Mouse (Mus musculus) forebrain, embryonic 11.5 days (tissue): ENCODE measurements around the gene Fads3. TPM values are rescaled to one million over a fixed set of nuclear protein-coding genes. Genes with fewer than 3 reads are reported as not detected.

Experiments
- ATAC-seq: fragments of 200-750 bp; cut with Nextera tagmentation; replicated peaks from 2 replicates; pipeline ENCODE4 v1.8.0; 2017; ENCODE audit warnings: moderate TSS enrichment; ENCODE audit not compliant: low FRiP score
- DNase-seq: peaks from one replicate; pipeline ENCODE4 v3.0.0-alpha.2; 2017; ENCODE audit warnings: low spot score
- H3K27ac ChIP-seq: fragments of 300-500 bp; sonication (generic); 2 replicates; pipeline ENCODE4 v1.5.1; 2014; ENCODE audit warnings: low read depth, low read length
- H3K27me3 ChIP-seq: fragments of 300-500 bp; sonication (generic); 2 replicates; pipeline ENCODE4 v1.6.1; 2014; ENCODE audit warnings: mild to moderate bottlenecking, low read length, mixed read lengths; ENCODE audit not compliant: control insufficient read depth, insufficient read depth
- H3K36me3 ChIP-seq: fragments of 300-500 bp; sonication (generic); 2 replicates; pipeline ENCODE4 v1.6.1; 2014; ENCODE audit warnings: mild to moderate bottlenecking, low read length, moderate library complexity, mixed read lengths; ENCODE audit not compliant: control insufficient read depth, insufficient read depth
- H3K4me1 ChIP-seq: fragments of 300-500 bp; sonication (generic); replicated peaks from 2 replicates; pipeline ENCODE4 v1.6.1; 2014; ENCODE audit warnings: low read length, mixed read lengths; ENCODE audit not compliant: control insufficient read depth, insufficient read depth
- H3K4me2 ChIP-seq: fragments of 300-500 bp; sonication (generic); 2 replicates; pipeline ENCODE4 v1.6.1; 2014; ENCODE audit warnings: low read depth, mild to moderate bottlenecking, low read length, moderate library complexity, mixed read lengths; ENCODE audit not compliant: severe bottlenecking
- H3K4me3 ChIP-seq: fragments of 300-500 bp; sonication (generic); 2 replicates; pipeline ENCODE4 v1.5.1; 2014; ENCODE audit warnings: low read depth, low read length
- H3K9ac ChIP-seq: fragments of 300-500 bp; sonication (generic); 2 replicates; pipeline ENCODE4 v1.6.1; 2014; ENCODE audit warnings: low read length
- H3K9me3 ChIP-seq: fragments of 300-500 bp; sonication (generic); 2 replicates; pipeline ENCODE4 v1.6.1; 2016; ENCODE audit warnings: low read length, mixed read lengths; ENCODE audit not compliant: control insufficient read depth
- WGBS: fragments of 180-500 bp; shearing (Covaris S2); extraction: QIAGEN DNeasy Blood & Tissue Kit; methylation state at CpG from one replicate; pipeline ENCODE4 v1.1.7; 2014; 5-methylcytosine and 5-hydroxymethylcytosine counted together
- polyA plus RNA-seq: library from polyadenylated mRNA; unstranded; fragments of >200 nt; fragmentation: Nextera tagmentation; extraction: Ambion mirVana; gene quantifications from 2 replicates; pipeline ENCODE4 v1.2.1, GENCODE M21; 2014

Fads3 gene
- polyA plus RNA-seq, 1 experiment from 2014 or later, result 6.1 TPM

- no peak for ATAC-seq
- Histone ChIP-seq H3K9ac (no peak overlapping the region), H3K9me3 (no peaks in the 10 kb centered on the region), H3K4me3 (no peak overlapping the region), H3K36me3 (peaks cover 16% of the 10 kb centered on the region), H3K4me1 (no peaks in the 10 kb centered on the region), H3K4me2 (no peak overlapping the region), H3K27ac (no peak overlapping the region), H3K27me3 (no peaks in the 10 kb centered on the region; the same call in 1 of the 2 replicates)
- WGBS, result 58% methylated on average over 9 of the region's 9 CpGs
- DNase-seq, result no peak
Observed at GRCm38 (mm10) chr19:10058876-10059427, 17.6 kb downstream of the Fads3 start.

GRCm38 (mm10) chr19:10059911-10060567 lies 18.7 kb downstream of the Fads3 start:
- Histone ChIP-seq H3K9me3 (no peaks in the 10 kb centered on the region), H3K4me1 (no peaks in the 10 kb centered on the region), H3K4me2 (no peak overlapping the region), H3K27ac (no peak overlapping the region), H3K4me3 (no peak overlapping the region), H3K36me3 (peaks cover 26% of the 10 kb centered on the region), H3K9ac (no peak overlapping the region), H3K27me3 (no peaks in the 10 kb centered on the region)
- peak; percentile 71 for DNase-seq
- ATAC-seq, result peak; percentile 71
- 67% methylated on average over 10 of the region's 10 CpGs for WGBS

DNA sequence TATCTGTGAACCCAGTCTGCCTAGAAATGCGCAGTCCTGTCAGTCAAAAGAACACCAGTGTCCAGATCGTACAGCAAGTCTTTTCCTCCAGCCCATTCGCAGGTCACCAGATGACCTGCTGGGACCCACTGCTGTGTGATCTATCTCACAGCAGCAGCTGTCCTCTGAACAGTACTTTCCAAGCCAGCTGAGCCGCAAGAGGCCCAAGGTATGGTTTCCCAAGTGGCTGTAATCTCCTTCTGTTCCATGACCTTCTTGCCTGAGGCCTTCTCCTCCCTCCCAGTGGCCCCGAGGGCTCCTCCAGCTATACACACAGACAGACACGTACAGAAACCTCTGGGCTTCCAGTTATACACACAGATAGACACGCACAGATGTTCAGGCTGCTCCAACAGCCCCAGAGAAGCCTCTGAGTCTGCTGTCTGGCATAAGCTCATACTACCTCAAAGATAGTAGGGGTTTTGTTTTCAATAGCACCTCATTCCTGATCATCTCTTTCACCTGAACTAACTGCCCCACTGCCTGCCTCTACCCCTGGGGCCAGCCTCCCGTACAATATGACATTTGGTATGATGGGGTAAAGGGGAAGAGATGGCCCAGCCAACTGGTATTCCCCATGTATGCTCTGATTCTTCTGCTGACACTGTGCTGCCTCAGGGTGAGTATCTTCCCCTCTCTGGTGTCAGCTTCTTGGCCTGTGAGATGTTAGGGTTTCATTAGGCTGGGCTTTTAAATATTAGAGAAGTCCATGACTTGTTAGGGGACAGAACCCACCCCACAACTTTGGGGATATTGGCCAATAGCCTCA lies 19.6 kb downstream of the Fads3 start:
- H3K9ac ChIP-seq, result no peak overlapping the region
- H3K4me2 ChIP-seq, result no peak overlapping the region
- H3K27ac ChIP-seq, result peak overlapping the region; percentile 27; the same call in 1 of the 2 replicates
- 62% methylated on average over 8 of the region's 8 CpGs for WGBS
- no peaks in the 10 kb centered on the region for H3K4me1 ChIP-seq
- DNase-seq, result no peak
- ATAC-seq, result no peak
- peaks cover 30% of the 10 kb centered on the region for H3K36me3 ChIP-seq
- H3K27me3 ChIP-seq, result no peaks in the 10 kb centered on the region
- no peak overlapping the region for H3K4me3 ChIP-seq
- H3K9me3 ChIP-seq, result no peaks in the 10 kb centered on the region

GRCm38 (mm10) chr19:10061624-10062023 lies 20.3 kb downstream of the Fads3 start:
- Histone ChIP-seq H3K9me3 (no peaks in the 10 kb centered on the region), H3K4me2 (no peak overlapping the region), H3K9ac (no peak overlapping the region), H3K36me3 (peaks cover 34% of the 10 kb centered on the region), H3K27me3 (no peaks in the 10 kb centered on the region), H3K4me1 (no peaks in the 10 kb centered on the region), H3K4me3 (no peak overlapping the region), H3K27ac (no peak overlapping the region)
- 98% methylated on average over 2 of the region's 2 CpGs for WGBS
- DNase-seq (no peak), ATAC-seq (no peak)

DNA sequence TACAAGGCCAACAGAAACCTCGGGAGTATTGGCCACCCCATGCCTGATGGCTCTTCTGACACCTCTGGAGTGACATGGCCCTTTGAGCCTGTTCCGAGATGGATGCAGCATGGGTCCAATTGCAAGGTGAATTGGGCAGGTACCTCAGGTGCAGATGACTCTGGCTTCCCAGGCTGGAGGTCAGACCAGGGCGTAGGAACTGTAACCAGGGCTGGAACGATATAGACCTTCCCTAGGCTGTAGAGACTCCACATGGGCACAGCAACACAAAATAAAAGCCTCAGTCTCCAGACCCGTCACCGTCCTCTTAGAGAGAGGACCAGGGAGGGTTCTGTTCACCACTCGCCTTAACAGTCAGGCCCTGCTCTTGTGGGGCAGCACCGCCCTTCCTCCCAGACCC lies 20.9 kb downstream of the Fads3 start:
- Histone ChIP-seq H3K9me3 (no peaks in the 10 kb centered on the region), H3K9ac (no peak overlapping the region), H3K4me1 (no peaks in the 10 kb centered on the region), H3K4me2 (no peak overlapping the region), H3K27me3 (no peaks in the 10 kb centered on the region), H3K36me3 (peaks cover 34% of the 10 kb centered on the region), H3K4me3 (no peak overlapping the region), H3K27ac (no peak overlapping the region)
- no peak for DNase-seq
- ATAC-seq, result no peak
- 92% methylated on average over 8 of the region's 8 CpGs for WGBS

GRCm38 (mm10) chr19:10062862-10063261 lies 21.5 kb downstream of the Fads3 start:
- Histone ChIP-seq H3K9ac (no peak overlapping the region), H3K27me3 (no peaks in the 10 kb centered on the region), H3K4me2 (no peak overlapping the region), H3K4me1 (no peaks in the 10 kb centered on the region), H3K36me3 (peaks cover 34% of the 10 kb centered on the region), H3K4me3 (no peak overlapping the region), H3K9me3 (no peaks in the 10 kb centered on the region), H3K27ac (no peak overlapping the region)
- ATAC-seq, result no peak
- no peak for DNase-seq
- WGBS, result 89% methylated on average over 5 of the region's 5 CpGs

GRCm38 (mm10) chr19:10064173-10065012 lies 23.0 kb downstream of the Fads3 start:
- Histone ChIP-seq H3K9me3 (no peaks in the 10 kb centered on the region), H3K4me3 (no peak overlapping the region), H3K9ac (no peak overlapping the region), H3K27me3 (no peaks in the 10 kb centered on the region), H3K4me1 (no peaks in the 10 kb centered on the region), H3K27ac (no peak overlapping the region), H3K36me3 (peaks cover 43% of the 10 kb centered on the region), H3K4me2 (no peak overlapping the region)
- DNase-seq (no peak), ATAC-seq (no peak)
- 80% methylated on average over 10 of the region's 10 CpGs for WGBS

DNA sequence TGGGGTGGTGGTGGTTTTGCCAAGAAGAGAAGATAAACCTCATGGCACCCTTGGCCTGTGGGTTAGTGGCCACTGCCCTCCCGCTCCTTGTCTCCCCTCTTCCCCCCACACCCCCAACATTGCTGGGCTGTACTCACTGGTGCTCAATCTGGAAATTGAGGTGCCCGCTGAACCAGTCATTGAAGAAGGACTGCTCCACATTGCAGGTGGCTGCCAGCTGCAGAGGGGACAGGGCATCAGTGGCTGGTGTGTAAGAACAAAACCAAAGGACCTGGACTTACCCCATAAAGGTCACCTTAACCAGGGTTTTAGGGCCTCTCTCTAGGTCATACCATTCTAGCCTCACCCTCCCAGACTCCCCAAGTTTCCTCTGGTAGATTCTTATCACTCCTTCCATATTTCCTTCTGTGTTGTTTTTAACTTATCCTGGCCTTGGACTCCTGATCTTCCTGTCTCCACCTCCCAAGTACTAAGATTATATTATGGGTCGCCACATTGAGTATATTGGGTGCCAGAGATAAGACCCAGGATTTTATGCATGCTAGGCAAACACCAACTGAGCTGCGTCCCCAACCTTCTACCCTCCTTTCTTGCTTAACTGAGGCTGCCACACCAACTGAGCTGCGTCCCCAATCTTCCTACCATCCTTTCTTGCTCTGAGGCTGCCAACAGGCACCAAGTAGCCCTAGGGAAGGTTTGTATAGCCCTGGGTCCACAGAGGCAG lies 24.3 kb downstream of the Fads3 start:
- H3K9ac ChIP-seq, result no peak overlapping the region
- no peaks in the 10 kb centered on the region for H3K27me3 ChIP-seq
- DNase-seq (no peak), ATAC-seq (no peak)
- no peak overlapping the region for H3K4me2 ChIP-seq
- H3K4me3 ChIP-seq, result no peak overlapping the region
- no peaks in the 10 kb centered on the region for H3K4me1 ChIP-seq
- peaks cover 55% of the 10 kb centered on the region for H3K36me3 ChIP-seq
- H3K27ac ChIP-seq, result no peak overlapping the region
- WGBS, result 95% methylated on average over 5 of the region's 5 CpGs
- no peaks in the 10 kb centered on the region for H3K9me3 ChIP-seq
